Mouse (Mus musculus) hindbrain, embryonic 11.5 days (tissue): Measurements from ENCODE around the gene Ccdc43. TPM values are rescaled to one million over a fixed set of nuclear protein-coding genes. Genes with fewer than 3 reads are reported as not detected.

Experiments used
- ATAC-seq: fragments of 200-750 bp; cut with Nextera tagmentation; 2 replicates; pipeline ENCODE4 v1.8.0; 2017; ENCODE audit warnings: mild to moderate bottlenecking, moderate TSS enrichment, moderate library complexity; ENCODE audit not compliant: low FRiP score
- DNase-seq: peaks from one replicate; pipeline ENCODE4 v3.0.0-alpha.2; 2015; ENCODE audit warnings: low spot score
- H3K27ac ChIP-seq: fragments of 300-500 bp; sonication (generic); 2 replicates; pipeline ENCODE4 v1.5.1; 2014; ENCODE audit warnings: mild to moderate bottlenecking, low read depth, low read length
- H3K27me3 ChIP-seq: fragments of 300-500 bp; sonication (generic); 2 replicates; pipeline ENCODE4 v1.6.1; 2014; ENCODE audit warnings: mild to moderate bottlenecking, low read length, moderate library complexity, mixed read lengths; ENCODE audit not compliant: control insufficient read depth, insufficient read depth
- H3K36me3 ChIP-seq: fragments of 300-500 bp; sonication (generic); 2 replicates; pipeline ENCODE4 v1.6.1; 2014; ENCODE audit warnings: mild to moderate bottlenecking, low read length, moderate library complexity, mixed read lengths; ENCODE audit not compliant: control insufficient read depth, insufficient read depth
- H3K4me1 ChIP-seq: fragments of 300-500 bp; sonication (generic); replicated peaks from 2 replicates; pipeline ENCODE4 v1.6.1; 2014; ENCODE audit warnings: low read length, mixed read lengths; ENCODE audit not compliant: control insufficient read depth, insufficient read depth
- H3K4me2 ChIP-seq: fragments of 300-500 bp; sonication (generic); replicated peaks from 2 replicates; pipeline ENCODE4 v1.6.1; 2014; ENCODE audit warnings: mild to moderate bottlenecking, low read depth, low read length
- H3K4me3 ChIP-seq: fragments of 300-500 bp; sonication (generic); 2 replicates; pipeline ENCODE4 v1.5.1; 2014; ENCODE audit warnings: low read depth, low read length
- H3K9ac ChIP-seq: fragments of 300-500 bp; sonication (generic); 2 replicates; pipeline ENCODE4 v1.6.1; 2014; ENCODE audit warnings: low read depth, low read length
- H3K9me3 ChIP-seq: fragments of 300-500 bp; sonication (generic); 2 replicates; pipeline ENCODE4 v1.6.1; 2016; ENCODE audit warnings: low read length; ENCODE audit not compliant: control insufficient read depth
- WGBS: fragments of 180-500 bp; shearing (Covaris S2); extraction: QIAGEN DNeasy Blood & Tissue Kit; methylation state at CpG from one replicate; pipeline ENCODE4 v1.1.7; 2014; 5-methylcytosine and 5-hydroxymethylcytosine counted together
- polyA plus RNA-seq: library from polyadenylated mRNA; unstranded; fragments of >200 nt; fragmentation: Nextera tagmentation; extraction: Ambion mirVana; gene quantifications from 2 replicates; pipeline ENCODE4 v1.2.1, GENCODE M21; 2014

Ccdc43 gene
- polyA plus RNA-seq, 1 experiment from 2014 or later = 51.3 TPM

DNA sequence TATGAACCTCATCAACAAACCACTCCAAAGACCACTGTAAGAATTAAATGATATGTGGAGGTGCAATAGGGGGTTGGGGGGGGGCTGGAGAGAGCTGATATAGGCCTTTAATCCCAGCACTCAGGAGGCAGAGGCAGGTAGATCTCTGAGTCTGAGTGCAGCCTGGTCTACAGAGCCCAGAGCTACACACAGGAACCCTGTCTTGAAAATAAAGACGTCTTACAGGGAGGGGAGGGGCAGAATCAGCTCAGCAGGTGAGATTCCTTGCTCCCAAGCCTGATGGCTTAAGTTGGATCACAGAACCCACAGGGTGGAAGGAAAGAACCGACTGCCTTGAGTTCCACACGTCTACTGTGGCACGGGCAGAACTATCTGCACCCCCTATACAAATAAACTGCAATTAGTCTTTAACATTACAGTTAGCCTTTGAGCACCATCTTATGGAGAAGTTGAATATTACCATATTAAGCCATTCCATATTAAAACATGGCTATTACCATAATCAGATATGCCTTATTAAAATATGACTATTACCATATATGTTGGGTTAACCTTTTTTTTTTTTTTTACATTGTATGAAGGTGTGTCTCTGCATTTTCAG lies 41.2 kb downstream of the Ccdc43 start:
- no peak for ATAC-seq
- DNase-seq = peak; percentile 14
- H3K4me3 ChIP-seq = no peak overlapping the region
- 34% methylated on average over 4 of the region's 4 CpGs for WGBS
- no peak overlapping the region for H3K27ac ChIP-seq
- H3K9me3 ChIP-seq = no peaks in the 10 kb centered on the region
- H3K4me1 ChIP-seq = no peaks in the 10 kb centered on the region
- no peaks in the 10 kb centered on the region for H3K36me3 ChIP-seq
- H3K9ac ChIP-seq = no peak overlapping the region
- no peak overlapping the region for H3K4me2 ChIP-seq
- H3K27me3 ChIP-seq = no peaks in the 10 kb centered on the region

DNA sequence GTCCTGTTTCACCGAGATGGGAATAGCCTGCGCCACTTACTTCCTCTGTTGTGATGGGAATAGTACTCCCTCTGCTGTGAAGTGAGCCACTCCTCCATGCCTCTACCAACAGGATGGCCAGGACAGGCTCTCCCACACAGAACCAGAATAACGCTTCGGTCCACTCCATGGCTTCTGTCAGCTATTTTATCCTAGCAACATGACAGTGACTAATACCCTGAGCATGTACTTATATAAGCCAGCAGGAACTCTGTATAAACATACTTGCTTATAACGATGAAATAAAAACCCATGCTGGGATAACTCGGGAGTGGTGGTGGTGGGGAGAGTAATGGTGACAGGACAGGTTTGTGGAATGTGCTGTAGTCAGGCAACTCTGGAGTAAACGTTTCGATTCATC lies 41.7 kb downstream of the Ccdc43 start:
- H3K4me1 ChIP-seq = no peaks in the 10 kb centered on the region
- H3K4me3 ChIP-seq = no peak overlapping the region
- no peak overlapping the region for H3K9ac ChIP-seq
- no peaks in the 10 kb centered on the region for H3K36me3 ChIP-seq
- WGBS = 76% methylated on average over 8 of the region's 8 CpGs
- ATAC-seq (no peak), DNase-seq (no peak)
- no peaks in the 10 kb centered on the region for H3K9me3 ChIP-seq
- H3K27me3 ChIP-seq = no peaks in the 10 kb centered on the region
- H3K27ac ChIP-seq = no peak overlapping the region
- no peak overlapping the region for H3K4me2 ChIP-seq

DNA sequence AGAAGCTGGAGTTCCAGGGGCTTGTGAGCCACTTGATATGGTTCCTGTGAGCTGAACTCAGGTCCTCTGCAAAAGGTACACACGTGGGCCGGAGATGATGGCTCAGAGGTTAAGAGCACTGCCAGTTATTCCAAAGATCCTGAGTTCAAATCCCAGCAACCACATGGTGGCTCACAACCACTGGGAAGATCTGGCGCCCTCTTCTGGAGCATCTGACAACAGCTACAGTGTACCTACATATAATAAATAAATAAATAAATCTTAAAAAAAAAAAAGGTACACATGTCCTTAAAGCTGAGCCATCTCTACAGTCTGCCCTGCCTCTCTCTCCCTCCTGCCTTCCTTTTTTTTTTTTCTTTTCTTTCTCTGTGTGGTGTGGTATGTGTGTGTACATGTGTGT lies 44.7 kb downstream of the Ccdc43 start:
- Histone ChIP-seq H3K9ac (no peak overlapping the region), H3K27me3 (no peaks in the 10 kb centered on the region), H3K4me1 (no peaks in the 10 kb centered on the region), H3K4me2 (no peak overlapping the region), H3K9me3 (no peaks in the 10 kb centered on the region), H3K4me3 (no peak overlapping the region), H3K27ac (no peak overlapping the region), H3K36me3 (no peaks in the 10 kb centered on the region)
- ATAC-seq (no peak), DNase-seq (peak; percentile 38)
- 81% methylated on average over 3 of the region's 3 CpGs for WGBS

DNA sequence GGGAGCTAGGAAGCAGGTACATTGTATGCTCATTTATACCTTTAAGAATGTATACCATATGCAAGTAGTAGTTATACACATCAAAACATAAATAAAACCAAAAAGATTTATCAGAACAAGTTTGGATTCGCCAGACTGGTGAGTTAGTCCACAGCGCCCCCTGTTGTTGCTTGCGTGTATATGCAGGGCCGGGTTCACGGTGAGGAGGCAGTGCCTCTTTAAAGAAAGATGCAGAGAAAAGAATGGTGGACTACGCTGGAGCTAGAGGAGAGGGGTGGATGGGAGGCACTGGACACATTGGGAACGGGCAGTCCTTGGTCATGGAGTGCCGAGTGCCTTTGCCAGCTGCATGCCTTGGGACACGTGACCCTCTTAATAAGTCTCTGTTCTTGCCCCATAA lies 46.2 kb downstream of the Ccdc43 start:
- H3K9ac ChIP-seq = no peak overlapping the region
- DNase-seq (peak; percentile 90), ATAC-seq (no peak)
- no peaks in the 10 kb centered on the region for H3K4me1 ChIP-seq
- H3K36me3 ChIP-seq = no peaks in the 10 kb centered on the region
- no peaks in the 10 kb centered on the region for H3K9me3 ChIP-seq
- no peaks in the 10 kb centered on the region for H3K27me3 ChIP-seq
- WGBS = 6% methylated on average over 9 of the region's 9 CpGs
- H3K4me3 ChIP-seq = no peak overlapping the region
- H3K27ac ChIP-seq = no peak overlapping the region
- H3K4me2 ChIP-seq = no peak overlapping the region

DNA sequence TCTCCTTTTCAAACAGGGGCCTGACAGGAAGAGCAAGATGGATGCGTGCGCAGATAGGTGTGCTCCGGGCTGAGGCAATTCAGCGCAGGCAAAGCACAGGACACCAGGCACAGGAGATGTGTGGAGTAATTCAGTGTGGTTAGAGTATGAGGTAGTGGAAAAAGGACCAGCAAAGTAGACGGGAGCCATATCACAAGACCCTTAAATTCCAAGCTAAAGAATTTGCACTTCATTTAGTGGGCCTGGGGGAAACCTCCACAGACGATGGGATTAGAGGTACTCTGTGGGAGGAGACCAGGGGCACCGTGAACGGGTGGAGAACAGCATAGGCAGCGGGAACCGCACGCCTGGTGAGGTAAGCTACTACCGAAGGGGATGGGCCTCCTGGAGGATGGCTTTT lies 49.7 kb downstream of the Ccdc43 start:
- no peak for DNase-seq
- no peak overlapping the region for H3K27ac ChIP-seq

DNA sequence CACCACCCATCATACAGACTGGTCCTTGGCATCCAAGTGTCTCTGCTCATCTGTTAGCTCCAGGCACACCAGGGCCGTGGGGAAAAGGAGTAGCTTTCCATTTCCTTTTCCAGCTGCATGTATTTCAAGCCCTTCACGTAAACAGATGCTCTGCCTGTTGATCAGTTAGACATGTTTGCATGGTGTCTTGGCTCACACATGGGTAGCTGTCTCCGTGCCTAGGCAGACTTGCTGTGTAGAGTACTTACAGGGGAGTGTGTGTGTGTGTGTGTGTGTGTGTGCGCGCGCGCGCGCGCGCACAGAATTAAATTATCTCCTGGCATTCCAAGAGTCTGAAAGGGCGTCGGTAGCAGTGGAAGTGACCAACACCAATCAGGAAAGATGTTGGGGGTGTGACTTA lies 51.4 kb downstream of the Ccdc43 start:
- H3K9ac ChIP-seq = no peak overlapping the region
- H3K4me3 ChIP-seq = no peak overlapping the region
- H3K4me2 ChIP-seq = no peak overlapping the region
- no peaks in the 10 kb centered on the region for H3K27me3 ChIP-seq
- H3K27ac ChIP-seq = no peak overlapping the region
- WGBS = 91% methylated on average over 13 of the region's 13 CpGs
- H3K4me1 ChIP-seq = no peaks in the 10 kb centered on the region
- no peaks in the 10 kb centered on the region for H3K36me3 ChIP-seq
- H3K9me3 ChIP-seq = no peaks in the 10 kb centered on the region
- DNase-seq = no peak
- ATAC-seq = no peak

More for the DNA sequence above, 49.7 kb downstream of the Ccdc43 start:
- ATAC-seq = no peak
- Histone ChIP-seq H3K4me1 (no peaks in the 10 kb centered on the region), H3K27me3 (no peaks in the 10 kb centered on the region), H3K9ac (no peak overlapping the region), H3K4me3 (no peak overlapping the region), H3K9me3 (no peaks in the 10 kb centered on the region), H3K4me2 (no peak overlapping the region), H3K36me3 (no peaks in the 10 kb centered on the region)
- WGBS = 74% methylated on average over 12 of the region's 12 CpGs

DNA sequence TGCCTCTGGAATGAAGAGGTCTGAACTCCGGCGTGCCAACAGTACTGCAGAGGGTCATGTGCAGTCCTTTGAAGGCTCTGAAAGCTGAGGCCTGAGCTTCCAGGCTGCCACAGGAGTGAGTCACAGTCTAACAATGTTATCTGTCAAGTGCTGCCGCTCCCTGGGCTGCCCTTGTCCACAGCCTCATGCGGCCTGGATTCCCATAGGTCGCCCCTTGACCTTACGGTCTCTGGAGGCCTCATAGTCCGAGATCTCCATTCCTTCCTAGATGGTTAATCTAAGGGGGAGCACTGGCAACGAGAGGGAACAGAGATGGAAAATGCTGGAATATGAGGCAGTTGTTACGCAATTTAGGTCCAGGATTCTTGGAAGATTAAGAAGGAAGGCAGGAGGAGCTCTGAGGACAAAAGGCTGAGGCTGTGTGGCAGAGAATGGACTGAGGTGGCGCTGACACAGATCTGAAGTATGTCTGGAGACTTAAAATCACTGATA lies 53.6 kb downstream of the Ccdc43 start:
- Histone ChIP-seq H3K36me3 (no peaks in the 10 kb centered on the region), H3K9me3 (no peaks in the 10 kb centered on the region), H3K4me1 (0 out of 2 replicates have a peak, but pooled peaks cover 2% of the 10 kb centered on the region), H3K9ac (no peak overlapping the region), H3K4me3 (no peak overlapping the region), H3K27me3 (no peaks in the 10 kb centered on the region), H3K27ac (no peak overlapping the region), H3K4me2 (no peak overlapping the region)
- WGBS = 44% methylated on average over 10 of the region's 10 CpGs
- no peak for DNase-seq
- ATAC-seq = no peak

DNA sequence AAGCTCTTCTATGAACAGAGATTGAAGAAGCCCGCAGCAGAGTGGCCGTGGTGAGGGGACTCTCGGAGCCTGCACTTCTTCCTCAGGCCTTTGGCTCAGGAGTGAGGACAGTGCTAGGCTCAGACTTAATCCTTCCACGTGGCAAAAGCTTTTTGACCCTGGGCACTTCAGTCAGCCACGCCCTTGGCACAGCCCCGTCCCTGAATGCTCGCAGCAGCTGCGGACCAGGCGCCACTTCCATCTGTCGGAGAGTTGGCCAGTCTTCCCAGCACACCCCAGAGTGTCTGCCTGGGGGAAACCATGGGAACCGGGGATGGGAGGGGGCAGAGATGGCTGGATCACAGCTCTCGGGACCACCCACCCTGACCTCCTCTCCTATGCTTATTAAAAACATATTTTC lies 60.7 kb downstream of the Ccdc43 start:
- WGBS = 50% methylated on average over 12 of the region's 12 CpGs
- H3K4me3 ChIP-seq = no peak overlapping the region
- H3K27ac ChIP-seq = no peak overlapping the region
- peak; percentile 17 for DNase-seq
- no peak overlapping the region for H3K9ac ChIP-seq
- no peaks in the 10 kb centered on the region for H3K36me3 ChIP-seq
- 0 out of 2 replicates have a peak, but pooled peaks cover 4% of the 10 kb centered on the region for H3K4me1 ChIP-seq
- H3K4me2 ChIP-seq = no peak overlapping the region
- no peaks in the 10 kb centered on the region for H3K27me3 ChIP-seq
- no peak for ATAC-seq
- H3K9me3 ChIP-seq = no peaks in the 10 kb centered on the region
